Mouse (Mus musculus) limb, embryonic 13.5 days (tissue): Measurements from ENCODE around the gene Bub1. TPM values are rescaled to one million over a fixed set of nuclear protein-coding genes. Genes with fewer than 3 reads are reported as not detected.

Experiments
- ATAC-seq: fragments of 200-750 bp; cut with Nextera tagmentation; 2 replicates; pipeline ENCODE4 v1.8.0; 2017; ENCODE audit warnings: low read depth, moderate number of reproducible peaks, moderate TSS enrichment; ENCODE audit not compliant: low FRiP score
- H3K27ac ChIP-seq: fragments of 300-500 bp; sonication (generic); 2 replicates; pipeline ENCODE4 v1.5.1; 2015; ENCODE audit warnings: inconsistent platforms, mild to moderate bottlenecking, moderate library complexity
- H3K27me3 ChIP-seq: fragments of 300-500 bp; sonication (generic); 2 replicates; pipeline ENCODE4 v1.6.1; 2015; ENCODE audit warnings: mild to moderate bottlenecking, inconsistent platforms
- H3K36me3 ChIP-seq: fragments of 300-500 bp; sonication (generic); 2 replicates; pipeline ENCODE4 v1.6.1; 2015; ENCODE audit warnings: inconsistent platforms, mild to moderate bottlenecking, moderate library complexity
- H3K4me1 ChIP-seq: fragments of 300-500 bp; sonication (generic); 2 replicates; pipeline ENCODE4 v1.6.1; 2015; ENCODE audit warnings: inconsistent platforms
- H3K4me2 ChIP-seq: fragments of 300-500 bp; sonication (generic); replicated peaks from 2 replicates; pipeline ENCODE4 v1.6.1; 2015; ENCODE audit warnings: inconsistent platforms, mild to moderate bottlenecking, moderate library complexity
- H3K4me3 ChIP-seq: fragments of 300-500 bp; sonication (generic); 2 replicates; pipeline ENCODE4 v1.5.1; 2015; ENCODE audit warnings: moderate library complexity, mild to moderate bottlenecking, inconsistent platforms
- H3K9ac ChIP-seq: fragments of 300-500 bp; sonication (generic); 2 replicates; pipeline ENCODE4 v1.6.1; 2015; ENCODE audit warnings: mild to moderate bottlenecking, inconsistent platforms
- H3K9me3 ChIP-seq: fragments of 300-500 bp; sonication (generic); 2 replicates; pipeline ENCODE4 v1.6.1; 2016; ENCODE audit warnings: inconsistent platforms
- WGBS: fragments of 180-500 bp; shearing (Covaris S2); methylation state at CpG from one replicate; pipeline ENCODE4 v1.1.7; 2015; 5-methylcytosine and 5-hydroxymethylcytosine counted together
- polyA plus RNA-seq: library from polyadenylated mRNA; unstranded; fragments of >200 nt; fragmentation: Nextera tagmentation; extraction: Ambion mirVana; gene quantifications from 2 replicates; pipeline ENCODE4 v1.2.1, GENCODE M21; 2015

Gene Bub1
- polyA plus RNA-seq, 1 experiment from 2014 or later, result 58.5 TPM

GRCm38 (mm10) chr2:127761587-127761986 lies 70.1 kb downstream of the Bub1 start:
- Histone ChIP-seq H3K4me2 (no peak overlapping the region), H3K27ac (no peak overlapping the region), H3K4me1 (no peaks in the 10 kb centered on the region), H3K36me3 (peaks cover 63% of the 10 kb centered on the region), H3K27me3 (no peaks in the 10 kb centered on the region), H3K9me3 (no peaks in the 10 kb centered on the region), H3K9ac (no peak overlapping the region), H3K4me3 (no peak overlapping the region)
- WGBS, result 86% methylated on average over 5 of the region's 5 CpGs
- no peak for ATAC-seq

- Histone ChIP-seq H3K9ac (no peak overlapping the region), H3K9me3 (no peaks in the 10 kb centered on the region), H3K4me1 (no peaks in the 10 kb centered on the region), H3K4me3 (no peak overlapping the region), H3K27ac (no peak overlapping the region), H3K36me3 (peaks cover 68% of the 10 kb centered on the region), H3K4me2 (no peak overlapping the region), H3K27me3 (no peaks in the 10 kb centered on the region)
- ATAC-seq, result no peak
- 81% methylated on average over 10 of the region's 10 CpGs for WGBS
These were observed 71.2 kb downstream of the Bub1 start for GRCm38 (mm10) chr2:127760429-127761000.

DNA sequence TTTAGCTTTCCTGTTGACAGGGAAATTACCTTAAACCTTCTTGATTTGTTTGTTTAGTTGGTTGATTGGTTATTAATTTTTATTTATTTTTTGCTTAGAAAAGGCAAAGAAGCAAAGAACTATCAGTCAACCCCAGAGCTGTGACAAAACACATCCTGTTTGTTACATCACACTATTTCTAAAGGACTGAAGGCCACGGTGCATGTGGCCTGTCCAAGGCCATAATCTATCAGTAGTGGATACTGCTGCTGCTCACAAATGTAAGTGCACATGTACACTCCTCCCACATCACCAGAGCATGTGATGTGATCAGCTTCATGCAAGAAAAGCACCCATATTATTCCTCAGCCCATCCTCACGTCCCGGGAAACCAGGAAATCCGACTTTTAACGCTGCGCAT lies 71.7 kb downstream of the Bub1 start:
- no peak for ATAC-seq
- H3K36me3 ChIP-seq, result peaks cover 67% of the 10 kb centered on the region
- no peaks in the 10 kb centered on the region for H3K9me3 ChIP-seq
- no peak overlapping the region for H3K9ac ChIP-seq
- 91% methylated on average over 6 of the region's 6 CpGs for WGBS
- H3K27me3 ChIP-seq, result no peaks in the 10 kb centered on the region
- H3K4me2 ChIP-seq, result no peak overlapping the region
- H3K4me3 ChIP-seq, result no peak overlapping the region
- no peaks in the 10 kb centered on the region for H3K4me1 ChIP-seq
- no peak overlapping the region for H3K27ac ChIP-seq

GRCm38 (mm10) chr2:127759157-127759880 lies 72.3 kb downstream of the Bub1 start:
- Histone ChIP-seq H3K4me2 (no peak overlapping the region), H3K9ac (no peak overlapping the region), H3K4me1 (no peaks in the 10 kb centered on the region), H3K36me3 (peaks cover 63% of the 10 kb centered on the region), H3K4me3 (no peak overlapping the region), H3K27ac (no peak overlapping the region), H3K9me3 (no peaks in the 10 kb centered on the region), H3K27me3 (no peaks in the 10 kb centered on the region)
- no peak for ATAC-seq
- WGBS, result 85% methylated on average over 5 of the region's 5 CpGs

- no peak overlapping the region for H3K27ac ChIP-seq
- H3K4me3 ChIP-seq, result no peak overlapping the region
- no peaks in the 10 kb centered on the region for H3K27me3 ChIP-seq
- no peak overlapping the region for H3K4me2 ChIP-seq
- no peaks in the 10 kb centered on the region for H3K4me1 ChIP-seq
- H3K36me3 ChIP-seq, result peaks cover 56% of the 10 kb centered on the region
- ATAC-seq, result no peak
- no peaks in the 10 kb centered on the region for H3K9me3 ChIP-seq
- WGBS, result 23% methylated on average over 8 of the region's 8 CpGs
- no peak overlapping the region for H3K9ac ChIP-seq
These were observed 74.5 kb downstream of the Bub1 start for GRCm38 (mm10) chr2:127757171-127757570.

- 90% methylated on average over 4 of the region's 4 CpGs for WGBS
- Histone ChIP-seq H3K9me3 (no peaks in the 10 kb centered on the region), H3K9ac (no peak overlapping the region), H3K27ac (no peak overlapping the region), H3K27me3 (no peaks in the 10 kb centered on the region), H3K4me1 (no peaks in the 10 kb centered on the region), H3K4me2 (no peak overlapping the region), H3K4me3 (no peak overlapping the region), H3K36me3 (peaks cover 31% of the 10 kb centered on the region)
- ATAC-seq, result no peak
These were observed 77.6 kb downstream of the Bub1 start for GRCm38 (mm10) chr2:127754113-127754512.

DNA sequence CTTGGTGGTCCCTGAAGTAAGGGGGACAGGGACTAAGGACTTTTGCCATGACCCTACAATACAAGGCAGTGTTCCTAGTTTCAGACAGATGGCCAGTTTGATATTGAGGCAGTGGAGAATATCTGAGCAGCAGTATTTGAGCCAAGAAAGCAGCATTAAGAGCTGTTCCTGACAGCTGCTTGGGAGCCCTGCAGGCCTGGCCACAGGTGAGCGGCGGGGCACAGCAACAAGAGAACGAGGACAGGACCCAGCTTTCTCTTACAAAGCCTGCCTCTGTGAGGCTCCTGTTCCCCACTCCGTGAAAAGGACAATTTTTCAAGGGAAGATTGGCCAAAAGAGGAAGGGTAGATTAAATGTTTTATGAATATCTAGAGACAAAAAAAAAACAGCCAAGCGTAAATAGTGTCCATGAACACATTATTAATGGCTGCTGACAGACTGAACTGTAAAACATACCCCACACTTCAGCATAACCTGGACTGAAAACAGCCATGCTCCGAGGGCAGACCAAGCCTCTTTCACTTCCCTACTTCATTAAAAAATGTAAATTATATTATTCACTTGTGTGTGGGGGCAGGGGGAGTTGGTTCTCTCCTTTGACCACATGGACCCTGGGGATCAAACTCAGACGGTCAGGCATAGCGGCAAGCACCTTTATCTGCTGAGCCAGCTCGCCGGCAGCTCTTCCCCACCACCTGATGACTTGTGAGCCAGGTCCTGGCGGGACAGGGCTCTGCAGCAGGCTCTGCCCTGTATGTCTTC lies 79.6 kb downstream of the Bub1 start:
- Histone ChIP-seq H3K4me1 (no peaks in the 10 kb centered on the region), H3K4me3 (no peak overlapping the region), H3K27ac (no peak overlapping the region), H3K9me3 (no peaks in the 10 kb centered on the region), H3K4me2 (no peak overlapping the region), H3K36me3 (peaks cover 20% of the 10 kb centered on the region; the same call in 1 of the 2 replicates), H3K9ac (no peak overlapping the region), H3K27me3 (no peaks in the 10 kb centered on the region)
- ATAC-seq, result no peak
- 72% methylated on average over 11 of the region's 11 CpGs for WGBS

Other genes with a start within 250 kb of the Bub1 start
- gene Zfp661, start 244.8 kb downstream of the Bub1 start, polyA plus RNA-seq, result 5.2 and 6.1 TPM in 2 replicates
- 136 and 145 TPM in 2 replicates for gene Mrps5, start 244.6 kb downstream of the Bub1 start, polyA plus RNA-seq
- 1.4 and 1.6 TPM in 2 replicates for gene Mal, start 175.2 kb downstream of the Bub1 start, polyA plus RNA-seq
- 6.5 and 7.0 TPM in 2 replicates for gene Mall, start 101.9 kb downstream of the Bub1 start, polyA plus RNA-seq
- gene Nphp1, start 43.0 kb downstream of the Bub1 start, polyA plus RNA-seq, result 33.5 and 34.6 TPM in 2 replicates
- gene Mtln, start 39.4 kb downstream of the Bub1 start, polyA plus RNA-seq, result 26.2 and 29.5 TPM in 2 replicates
- gene Acoxl, start 7.0 kb upstream of the Bub1 start, polyA plus RNA-seq, result 0.06 and 0.11 TPM in 2 replicates